ENCODE assay signal across 16 mouse cellular contexts in genomic region chr11:114433561-114433960, GRCm38 (mm10).
DNase-seq lines count a peak whose midpoint lies in the region; ATAC-seq and TF ChIP-seq lines count a peak whose summit lies in the region.
"Had no signal": no experiment of that assay in that cellular context is flagged by ENCODE, and none has a peak within 500 bp of the region (broad histone marks: within the 10 kb centered on the region; RNA-seq: fewer than 3 reads in every experiment).

No protein-coding gene starts in this region.

- 12% methylated on average over 5 of the region's 5 CpGs for WGBS in midbrain, embryonic 10.5 days
- WGBS in midbrain, embryonic 15.5 days = 13% methylated on average over 5 of the region's 5 CpGs
- 8% methylated on average over 5 of the region's 5 CpGs for WGBS in hindbrain, embryonic 10.5 days
- WGBS in hindbrain, postnatal 0 days = 12% methylated on average over 5 of the region's 5 CpGs
- 42% methylated on average over 5 of the region's 5 CpGs for WGBS in intestine, embryonic 15.5 days

- H3K9me3 ChIP-seq in midbrain, embryonic 10.5 days (replicated peaks) = no peaks in the 10 kb centered on the region
- H3K9me3 ChIP-seq in midbrain, embryonic 15.5 days = no peaks in the 10 kb centered on the region
- no peaks in the 10 kb centered on the region for H3K9me3 ChIP-seq in hindbrain, embryonic 10.5 days
- H3K9me3 ChIP-seq in hindbrain, postnatal 0 days (ENCODE audit: low read length) = no peaks in the 10 kb centered on the region
- no peaks in the 10 kb centered on the region for H3K9me3 ChIP-seq in intestine, embryonic 15.5 days

- H3K4me2 ChIP-seq in midbrain, embryonic 15.5 days = no peak overlapping the region
- H3K4me2 ChIP-seq in hindbrain, postnatal 0 days (ENCODE audit: low read depth, low read length) = no peak overlapping the region
- no peak overlapping the region for H3K4me2 ChIP-seq in intestine, embryonic 15.5 days (replicated peaks)

- peaks cover 35% of the 10 kb centered on the region for H3K27me3 ChIP-seq in midbrain, embryonic 10.5 days (ENCODE audit: low read depth, poor library complexity, severe bottlenecking)
- 0 out of 2 replicates have a peak, but pooled peaks cover 3% of the 10 kb centered on the region for H3K27me3 ChIP-seq in midbrain, embryonic 15.5 days (replicated peaks)
- no peaks in the 10 kb centered on the region for H3K27me3 ChIP-seq in Patski
- H3K27me3 ChIP-seq in hindbrain, embryonic 10.5 days (ENCODE audit: insufficient read depth, poor library complexity, severe bottlenecking) = peaks cover 39% of the 10 kb centered on the region
- no peaks in the 10 kb centered on the region for H3K27me3 ChIP-seq in hindbrain, postnatal 0 days (ENCODE audit: insufficient read depth, low read length)
- no peaks in the 10 kb centered on the region for H3K27me3 ChIP-seq in intestine, embryonic 15.5 days (replicated peaks)

- no peak for TF ChIP-seq CTCF in Patski (IDR thresholded peaks at IDR 0.05)
- no peak for TF ChIP-seq CTCF in hindbrain, postnatal 0 days (IDR thresholded peaks at IDR 0.05; ENCODE audit: low read depth)

- H3K4me3 ChIP-seq in midbrain, embryonic 10.5 days = no peak overlapping the region
- H3K4me3 ChIP-seq in midbrain, embryonic 15.5 days = no peak overlapping the region
- H3K4me3 ChIP-seq in hindbrain, embryonic 10.5 days = no peak overlapping the region
- no peak overlapping the region for H3K4me3 ChIP-seq in hindbrain, postnatal 0 days (ENCODE audit: low read length)
- H3K4me3 ChIP-seq in intestine, embryonic 15.5 days (replicated peaks) = no peak overlapping the region

- in situ Hi-C loops in Patski (cut with MboI; ENCODE audit: low pct_unique_long_range_greater_than_20kb) = no loop called here

- H3K9ac ChIP-seq in midbrain, embryonic 15.5 days = no peak overlapping the region
- no peak overlapping the region for H3K9ac ChIP-seq in hindbrain, postnatal 0 days (replicated peaks; ENCODE audit: low read length)
- H3K9ac ChIP-seq in intestine, embryonic 15.5 days = no peak overlapping the region

- H3K27ac ChIP-seq in midbrain, embryonic 10.5 days (replicated peaks) = peak overlapping the region; percentile 63; the same call in 1 of the 2 replicates
- no peak overlapping the region for H3K27ac ChIP-seq in midbrain, embryonic 15.5 days
- peak overlapping the region; percentile 53 for H3K27ac ChIP-seq in hindbrain, embryonic 10.5 days
- peak overlapping the region; percentile 26; the same call in 1 of the 2 replicates for H3K27ac ChIP-seq in hindbrain, postnatal 0 days
- H3K27ac ChIP-seq in intestine, embryonic 15.5 days = no peak overlapping the region

- CTCF ChIA-PET in Patski (lab: Charles Lee) = no interaction called here

- ATAC-seq in midbrain, embryonic 15.5 days (replicated peaks) = no peak
- peak; percentile 23 for ATAC-seq in Patski
- ATAC-seq in hindbrain, postnatal 0 days = peak; percentile 40; the same call in 1 of the 2 replicates
- ATAC-seq in intestine, embryonic 15.5 days = no peak
- ATAC-seq: activated CD4-positive, CD25-positive, alpha-beta regulatory T cell, adult 4 months; lung, postnatal 0 days had no signal

- no peak for DNase-seq in midbrain, embryonic 10.5 days (ENCODE audit: low spot score)
- no peak for DNase-seq in Patski (ENCODE audit: low read depth, low spot score)
- DNase-seq in hindbrain, embryonic 10.5 days (ENCODE audit: low spot score) = no peak
- peak; percentile 40 for DNase-seq in hindbrain, postnatal 0 days (ENCODE audit: low spot score)
- no peak for DNase-seq in layer of hippocampus, postnatal 25 days (ENCODE audit: extremely low spot score in 1 of 2, low spot score in 1 of 2)
- DNase-seq in right cerebral cortex, adult 2 months (ENCODE audit: low spot score in 2 of 2) = no peak
- DNase-seq: adrenal gland, postnatal 10 days; cerebellum, adult 11 months; cerebellum, postnatal 25 days; kidney, adult 2 months; kidney, postnatal 10 days; liver had no signal

- H3K4me1 ChIP-seq in midbrain, embryonic 10.5 days = peaks cover 19% of the 10 kb centered on the region
- peaks cover 7% of the 10 kb centered on the region for H3K4me1 ChIP-seq in midbrain, embryonic 15.5 days
- peaks cover 24% of the 10 kb centered on the region for H3K4me1 ChIP-seq in hindbrain, embryonic 10.5 days (replicated peaks)
- H3K4me1 ChIP-seq in hindbrain, postnatal 0 days (ENCODE audit: insufficient read depth, low read length) = peaks cover 7% of the 10 kb centered on the region; the same call in 1 of the 2 replicates
- H3K4me1 ChIP-seq in intestine, embryonic 15.5 days (replicated peaks) = no peaks in the 10 kb centered on the region

- no peaks in the 10 kb centered on the region for H3K36me3 ChIP-seq in midbrain, embryonic 10.5 days
- H3K36me3 ChIP-seq in midbrain, embryonic 15.5 days (replicated peaks) = no peaks in the 10 kb centered on the region
- no peaks in the 10 kb centered on the region for H3K36me3 ChIP-seq in hindbrain, embryonic 10.5 days
- no peaks in the 10 kb centered on the region for H3K36me3 ChIP-seq in hindbrain, postnatal 0 days (ENCODE audit: insufficient read depth, low read length)
- no peaks in the 10 kb centered on the region for H3K36me3 ChIP-seq in intestine, embryonic 15.5 days

- POLR2A ChIA-PET in Patski (lab: Charles Lee) = no interaction called here

Comparison
In these comparisons a context has a peak if more than half of its experiments do, and no peak if none do; other contexts are left out.
1. H3K27ac ChIP-seq: peak in midbrain, embryonic 10.5 days (single experiment), hindbrain, embryonic 10.5 days (single experiment) and hindbrain, postnatal 0 days (single experiment); none in midbrain, embryonic 15.5 days (single experiment) and intestine, embryonic 15.5 days (single experiment).
2. ATAC-seq: peak in Patski (single experiment) and hindbrain, postnatal 0 days (single experiment); none in midbrain, embryonic 15.5 days (single experiment) and intestine, embryonic 15.5 days (single experiment).